ENCODE assay signal across 8 mouse cellular contexts in the genomic region with DNA sequence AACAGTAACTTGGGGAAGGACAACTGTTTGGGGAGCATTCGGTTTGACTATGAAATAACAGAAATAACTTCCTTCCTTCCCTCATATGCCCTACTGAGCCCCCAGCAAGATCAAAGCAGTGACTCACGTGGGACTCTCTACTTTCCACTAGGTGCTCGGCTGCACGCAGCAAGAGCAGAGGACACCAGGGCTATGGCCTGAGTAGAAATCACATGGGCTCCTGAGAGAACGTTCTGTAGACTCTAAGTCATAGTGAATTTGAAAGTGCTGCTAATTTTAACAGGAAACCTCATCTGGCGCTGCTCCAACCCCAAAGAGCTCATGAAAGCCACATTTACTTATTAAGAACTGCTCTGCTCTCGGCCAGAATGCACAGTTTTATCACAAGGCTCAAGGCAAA. TPM values are rescaled to one million over a fixed set of nuclear protein-coding genes. Genes with fewer than 3 reads are reported as not detected.
DNase-seq lines count a peak whose midpoint lies in the region; ATAC-seq lines count a peak whose summit lies in the region.
"Had no signal": no experiment of that assay in that cellular context is flagged by ENCODE, and none has a peak within 500 bp of the region (broad histone marks: within the 10 kb centered on the region; RNA-seq: fewer than 3 reads in every experiment).

No protein-coding gene starts in this region.

- H3K4me3 ChIP-seq in forebrain, embryonic 13.5 days: no peak overlapping the region
- H3K4me3 ChIP-seq in forebrain, embryonic 11.5 days (ENCODE audit: low read depth, low read length): no peak overlapping the region
- H3K4me3 ChIP-seq: stomach, embryonic 15.5 days had no signal

- H3K36me3 ChIP-seq in forebrain, embryonic 13.5 days (ENCODE audit: poor library complexity, severe bottlenecking): no peaks in the 10 kb centered on the region
- H3K36me3 ChIP-seq in forebrain, embryonic 11.5 days (ENCODE audit: control insufficient read depth, insufficient read depth, low read length): no peaks in the 10 kb centered on the region
- H3K36me3 ChIP-seq: stomach, embryonic 15.5 days had no signal

- no peaks in the 10 kb centered on the region for H3K4me1 ChIP-seq in forebrain, embryonic 13.5 days
- no peaks in the 10 kb centered on the region; the same call in 1 of the 2 replicates for H3K4me1 ChIP-seq in forebrain, embryonic 11.5 days (replicated peaks; ENCODE audit: control insufficient read depth, insufficient read depth, low read length)

- no peak overlapping the region for H3K9ac ChIP-seq in forebrain, embryonic 13.5 days
- no peak overlapping the region for H3K9ac ChIP-seq in forebrain, embryonic 11.5 days (ENCODE audit: low read length)
- H3K9ac ChIP-seq: stomach, embryonic 15.5 days had no signal

- peak; percentile 27 for DNase-seq in urinary bladder, postnatal 14 days (ENCODE audit: low spot score)
- no peak for DNase-seq in urinary bladder, postnatal 4 days (ENCODE audit: low spot score in 2 of 2)
- peak; percentile 49 for DNase-seq in heart, adult 8-10 months (ENCODE audit: low spot score)
- peak; percentile 32 to 67 for DNase-seq in kidney, postnatal 36 days
- DNase-seq in spleen, postnatal 36 days (ENCODE audit: low spot score in 2 of 2): peak; percentile 69 to 71
- DNase-seq in forebrain, embryonic 11.5 days (ENCODE audit: low spot score): no peak

- 77% methylated on average over 7 of the region's 7 CpGs for WGBS in forebrain, embryonic 13.5 days
- 76% methylated on average over 7 of the region's 7 CpGs for WGBS in forebrain, embryonic 11.5 days

- no peak for ATAC-seq in forebrain, embryonic 13.5 days
- no peak for ATAC-seq in forebrain, embryonic 11.5 days (replicated peaks; ENCODE audit: low FRiP score)

- no peaks in the 10 kb centered on the region for H3K9me3 ChIP-seq in forebrain, embryonic 13.5 days (replicated peaks)
- no peaks in the 10 kb centered on the region for H3K9me3 ChIP-seq in forebrain, embryonic 11.5 days (ENCODE audit: control insufficient read depth, low read length)
- H3K9me3 ChIP-seq: stomach, embryonic 15.5 days had no signal

- no peak overlapping the region for H3K27ac ChIP-seq in forebrain, embryonic 13.5 days
- no peak overlapping the region for H3K27ac ChIP-seq in forebrain, embryonic 11.5 days (ENCODE audit: low read depth, low read length)
- H3K27ac ChIP-seq: stomach, embryonic 15.5 days had no signal

- no peaks in the 10 kb centered on the region for H3K27me3 ChIP-seq in forebrain, embryonic 13.5 days
- H3K27me3 ChIP-seq in forebrain, embryonic 11.5 days (ENCODE audit: control insufficient read depth, insufficient read depth, low read length): no peaks in the 10 kb centered on the region
- H3K27me3 ChIP-seq: stomach, embryonic 15.5 days had no signal

- H3K4me2 ChIP-seq in forebrain, embryonic 13.5 days: no peak overlapping the region
- no peak overlapping the region for H3K4me2 ChIP-seq in forebrain, embryonic 11.5 days (ENCODE audit: low read depth, low read length, severe bottlenecking)
- H3K4me2 ChIP-seq: stomach, embryonic 15.5 days had no signal

RNA-seq across cellular contexts. Expression of gene Pfkp, which starts 15.1 kb away (rescaled TPM):
- 10 to 100 TPM; 27.7 to 47.5 (median 33.5) TPM for total RNA-seq in heart, adult 8-10 months (2022)
- 53.1 and 61.1 TPM in 2 replicates for polyA plus RNA-seq in forebrain, embryonic 13.5 days (2015; fragmentation: Nextera tagmentation; extraction: Ambion mirVana)
- polyA plus RNA-seq in forebrain, embryonic 11.5 days (2014; fragmentation: Nextera tagmentation; extraction: Ambion mirVana): 16.7 and 17.3 TPM in 2 replicates

Comparison
In these comparisons a context has a peak if more than half of its experiments do, and no peak if none do; other contexts are left out.
1. DNase-seq: peak in urinary bladder, postnatal 14 days (single experiment), heart, adult 8-10 months (single experiment), kidney, postnatal 36 days (2 of 2) and spleen, postnatal 36 days (2 of 2); none in urinary bladder, postnatal 4 days (0 of 2) and forebrain, embryonic 11.5 days (single experiment).